In genomic region chr16:32672250-32672649, GRCm38 (mm10) we compare ENCODE assay signal across 18 mouse cellular contexts. TPM values are rescaled to one million over a fixed set of nuclear protein-coding genes. Genes with fewer than 3 reads are reported as not detected.
A peak's percentile ranks its signal among the peaks of the same experiment; 100 is the strongest.
DNase-seq lines count a peak whose midpoint lies in the region; ATAC-seq and TF ChIP-seq lines count a peak whose summit lies in the region.
"Had no signal": no experiment of that assay in that cellular context is flagged by ENCODE, and none has a peak within 500 bp of the region (broad histone marks: within the 10 kb centered on the region; RNA-seq: fewer than 3 reads in every experiment).

No protein-coding gene starts in this region.

- 74% methylated on average over 7 of the region's 7 CpGs for WGBS in liver, embryonic 13.5 days (ENCODE audit: insufficient replicate concordance)

- H3K9me3 ChIP-seq in ES-E14 (ENCODE audit: control insufficient read depth, insufficient read depth, low read depth, low read length), result no peaks in the 10 kb centered on the region
- no peaks in the 10 kb centered on the region for H3K9me3 ChIP-seq in liver, embryonic 13.5 days (replicated peaks)
- H3K9me3 ChIP-seq: embryonic facial prominence, embryonic 13.5 days; hindbrain, embryonic 13.5 days; limb, embryonic 13.5 days; midbrain, embryonic 12.5 days; neural tube, embryonic 12.5 days had no signal

- no peak for TF ChIP-seq CTCF in layer of hippocampus, adult 2 months (conservative IDR thresholded peaks at IDR 0.05)

- peaks cover 68% of the 10 kb centered on the region for H3K36me3 ChIP-seq in ES-E14 (ENCODE audit: control insufficient read depth, insufficient read depth, low read length, poor library complexity, severe bottlenecking)
- H3K36me3 ChIP-seq in liver, embryonic 13.5 days, result peaks cover 81% of the 10 kb centered on the region

- H3K9ac ChIP-seq in ES-E14 (ENCODE audit: insufficient read depth, low read depth, low read length, poor library complexity, severe bottlenecking), result peak overlapping the region; percentile 9; the same call in 1 of the 2 replicates
- no peak overlapping the region for H3K9ac ChIP-seq in liver, embryonic 13.5 days
- H3K9ac ChIP-seq: embryonic facial prominence, embryonic 13.5 days; hindbrain, embryonic 13.5 days; midbrain, embryonic 12.5 days; neural tube, embryonic 12.5 days had no signal

- H3K4me3 ChIP-seq in layer of hippocampus, adult 2 months, result no peak overlapping the region
- no peak overlapping the region for H3K4me3 ChIP-seq in ES-E14 (ENCODE audit: insufficient read depth in 1 of 2, low read depth in 1 of 2, low read length in 2 of 2, poor library complexity in 1 of 2, severe bottlenecking in 1 of 2)
- no peak overlapping the region for H3K4me3 ChIP-seq in liver, embryonic 13.5 days (replicated peaks)
- H3K4me3 ChIP-seq: embryonic facial prominence, embryonic 13.5 days; hindbrain, embryonic 13.5 days; limb, embryonic 13.5 days; midbrain, embryonic 12.5 days; neural tube, embryonic 12.5 days had no signal

- peak; percentile 80 for DNase-seq in heart, adult 11 months
- DNase-seq in heart, adult 8-10 months (ENCODE audit: low spot score), result no peak
- no peak for DNase-seq in layer of hippocampus, adult 2 months (ENCODE audit: low spot score in 2 of 2)
- DNase-seq in layer of hippocampus, adult 9-11 months, result no peak
- DNase-seq in ES-E14 (ENCODE audit: low read depth, low spot score), result no peak
- DNase-seq in liver, embryonic 13.5 days, result no peak
- DNase-seq in neural tube, embryonic 10.5 days (ENCODE audit: extremely low spot score, low spot score), result no peak
- no peak for DNase-seq in left cerebral cortex, postnatal 4 days
- DNase-seq: cerebellum, postnatal 25 days; gastrocnemius, postnatal 10 days; thymus, adult 2 months had no signal

- intact Hi-C loops in left cerebral cortex, postnatal 4 days (cut with DNase I), result no loop called here

- no peak for ATAC-seq in liver, embryonic 13.5 days (ENCODE audit: low read depth)
- ATAC-seq: forebrain, embryonic 16.5 days had no signal

- H3K27ac ChIP-seq in layer of hippocampus, adult 2 months, result peak overlapping the region; percentile 23; the same call in 1 of the 2 replicates
- H3K27ac ChIP-seq in ES-E14 (ENCODE audit: insufficient read depth, low read depth, low read length, poor library complexity, severe bottlenecking), result peak overlapping the region; percentile 14; the same call in 1 of the 2 replicates
- H3K27ac ChIP-seq in liver, embryonic 13.5 days, result peak overlapping the region; percentile 62
- H3K27ac ChIP-seq: embryonic facial prominence, embryonic 13.5 days; hindbrain, embryonic 13.5 days; kidney, postnatal 0 days; limb, embryonic 13.5 days; midbrain, embryonic 12.5 days; neural tube, embryonic 12.5 days had no signal

- H3K4me1 ChIP-seq in ES-E14 (ENCODE audit: control insufficient read depth in 2 of 2, insufficient read depth in 2 of 2, low read length in 2 of 2, poor library complexity in 1 of 2), result peaks cover 4 to 26% of the 10 kb centered on the region in 2 experiments; a peak in 3 of 4 replicates
- peaks cover 72% of the 10 kb centered on the region for H3K4me1 ChIP-seq in liver, embryonic 13.5 days (replicated peaks)
- H3K4me1 ChIP-seq: limb, embryonic 13.5 days had no signal

- H3K27me3 ChIP-seq in liver, embryonic 13.5 days, result no peaks in the 10 kb centered on the region
- H3K27me3 ChIP-seq: embryonic facial prominence, embryonic 13.5 days; hindbrain, embryonic 13.5 days; limb, embryonic 13.5 days; midbrain, embryonic 12.5 days; neural tube, embryonic 12.5 days had no signal

- H3K4me2 ChIP-seq in liver, embryonic 13.5 days, result 0 out of 2 replicates have a peak overlapping the region, but pooled peaks have one; percentile 4
- H3K4me2 ChIP-seq: embryonic facial prominence, embryonic 13.5 days; hindbrain, embryonic 13.5 days; limb, embryonic 13.5 days; midbrain, embryonic 12.5 days; neural tube, embryonic 12.5 days had no signal

- in situ Hi-C loops in ES-E14 (cut with MboI; ENCODE audit: low sequenced_read_pairs in 2 of 2, unreplicated experiment in 2 of 2), result no loop called here

TF ChIP-seq in ES-E14, 5 proteins besides CTCF, POLR2A, EP300 and RAD21:
- TF ChIP-seq ZC3H11A (IDR thresholded peaks at IDR 0.05; ENCODE audit: borderline replicate concordance, low read depth, low read length) (no peak), ZNF384 (IDR thresholded peaks at IDR 0.05; ENCODE audit: low read depth, low read length) (no peak), CHD2 (IDR thresholded peaks at IDR 0.05; ENCODE audit: low read depth, low read length) (no peak), HCFC1 (IDR thresholded peaks at IDR 0.05; ENCODE audit: borderline replicate concordance, insufficient read depth, low read length) (no peak), MAFK (IDR thresholded peaks at IDR 0.05; ENCODE audit: insufficient read depth, low read depth, low read length) (no peak)

RNA-seq across cellular contexts. Expression of gene Tnk2, which starts 28.6 kb away (rescaled TPM):
- total RNA-seq in heart, adult 8-10 months (2022), result 10 to 100 TPM; 18.6 to 22.6 (median 21.4) TPM
- 100 to 1,000 TPM; 210 to 212 TPM for total RNA-seq in layer of hippocampus, adult 2 months (2021)
- 47.1 and 63.7 TPM in 2 replicates for total RNA-seq in ES-E14 (2012; rRNA removed)
- polyA plus RNA-seq in liver, embryonic 13.5 days (2015; fragmentation: Nextera tagmentation; extraction: Ambion mirVana), result 4.2 and 4.9 TPM in 2 replicates
- 10 to 100 TPM; 84.7 to 99.6 TPM for total RNA-seq in left cerebral cortex, postnatal 4 days (2021)
